Mouse (Mus musculus) layer of hippocampus, adult 9-10 months (tissue): Measurements from ENCODE around the gene Fam216a.
"Not testable (repeated sequence)": the region's sequence is repeated elsewhere in the genome, so short reads cannot be mapped to it uniquely, and the experiment has no call there.

Experiments used
- DNase-seq: peaks from one replicate; pipeline ENCODE4 v3.0.0; 2022; ENCODE audit warnings: low spot score

Fam216a gene

DNA sequence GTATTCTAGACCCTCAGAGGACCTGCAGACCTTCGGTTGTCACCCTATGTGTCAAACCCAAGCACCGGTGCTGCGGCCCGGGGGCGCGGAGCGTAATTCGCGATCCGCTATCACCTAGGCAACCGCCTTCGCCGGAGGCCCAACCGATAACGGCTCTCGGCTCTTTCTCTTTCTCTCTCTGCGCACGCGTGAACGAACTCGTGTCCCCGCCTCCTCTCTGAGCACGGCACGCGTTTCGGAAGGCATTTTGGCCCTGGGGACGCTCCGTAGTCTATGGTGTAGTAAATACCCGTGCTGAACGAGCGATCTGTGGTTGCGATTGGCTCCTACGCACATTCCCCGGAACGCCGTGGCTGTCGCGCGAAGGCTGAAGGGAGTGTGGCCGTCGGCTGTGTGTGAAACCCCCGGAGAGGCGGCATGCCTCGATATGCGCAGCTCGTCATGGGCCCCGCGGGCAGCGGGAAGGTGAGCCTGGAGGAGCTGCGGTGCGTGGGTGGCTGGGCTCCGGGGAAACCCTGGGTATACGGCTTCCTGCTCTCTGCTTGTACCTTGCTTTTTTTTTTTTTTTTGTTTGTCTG lies at the start of gene Fam216a:
Gene Fam216a (minus strand): TSS at position 173 of the 578 bp plus-strand sequence.
- peak; percentile 99 for DNase-seq

DNA sequence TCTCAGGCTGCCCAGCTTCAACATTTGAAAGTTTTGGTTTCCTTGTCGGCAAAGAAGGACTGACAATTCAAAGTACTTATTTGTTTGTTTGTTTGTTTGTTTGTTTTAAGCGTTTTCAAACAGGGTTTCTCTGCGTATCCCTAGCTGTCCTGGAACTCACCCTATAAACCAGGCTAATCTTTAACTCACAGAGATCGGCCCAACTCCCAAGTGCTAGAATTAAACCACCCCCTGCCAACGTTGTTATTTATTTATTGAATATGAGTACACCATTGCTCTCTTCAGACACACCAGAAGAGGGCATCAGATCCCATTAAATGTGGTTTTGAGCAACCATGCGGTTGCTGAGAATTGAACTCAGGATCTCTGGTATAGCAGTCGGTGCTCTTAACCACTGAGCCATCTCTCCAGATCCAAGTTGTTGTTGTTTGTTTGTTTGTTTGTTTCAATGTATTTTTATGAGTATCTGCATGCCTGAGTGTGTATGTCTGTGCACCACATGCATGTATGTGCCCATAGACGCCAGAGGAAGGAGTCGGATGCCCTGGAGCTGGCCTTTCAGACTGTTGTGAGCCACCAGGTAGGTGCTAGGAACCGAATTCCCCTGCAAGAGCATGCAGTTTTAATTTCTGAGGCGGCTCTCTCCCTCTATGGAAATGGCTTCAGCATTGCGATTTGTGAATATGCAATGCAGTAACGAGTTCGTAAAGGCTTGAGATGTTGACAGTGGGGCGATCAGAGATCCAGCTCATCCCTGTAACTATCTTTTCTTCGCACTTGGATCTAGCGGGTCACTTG lies 49.3 kb upstream of the Fam216a start, which contains the start of gene Anapc7:
Gene Anapc7 (plus strand): TSS at position 423 of the 798 bp plus-strand sequence.
- no peak for DNase-seq

DNA sequence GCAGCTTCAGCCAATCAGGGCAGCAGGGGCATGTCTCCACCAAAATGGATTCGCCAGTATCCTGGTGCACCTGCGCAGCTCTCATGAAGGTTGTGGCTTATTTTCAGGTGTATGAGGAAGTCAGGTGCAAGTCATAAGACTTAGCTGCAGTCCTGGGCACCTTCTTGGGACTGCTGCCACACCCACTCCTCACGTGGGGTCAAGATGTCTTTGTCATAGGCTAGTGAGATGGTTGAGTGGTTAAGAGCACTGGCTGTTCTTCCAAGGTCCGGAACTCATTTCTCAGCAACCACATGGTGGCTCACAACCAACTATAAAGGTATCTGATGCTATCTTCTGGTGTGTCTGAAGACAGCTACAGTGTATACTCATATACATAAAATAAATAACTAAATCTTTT lies 48.5 kb upstream of the Fam216a start:
- DNase-seq = not testable (repeated sequence)

DNA sequence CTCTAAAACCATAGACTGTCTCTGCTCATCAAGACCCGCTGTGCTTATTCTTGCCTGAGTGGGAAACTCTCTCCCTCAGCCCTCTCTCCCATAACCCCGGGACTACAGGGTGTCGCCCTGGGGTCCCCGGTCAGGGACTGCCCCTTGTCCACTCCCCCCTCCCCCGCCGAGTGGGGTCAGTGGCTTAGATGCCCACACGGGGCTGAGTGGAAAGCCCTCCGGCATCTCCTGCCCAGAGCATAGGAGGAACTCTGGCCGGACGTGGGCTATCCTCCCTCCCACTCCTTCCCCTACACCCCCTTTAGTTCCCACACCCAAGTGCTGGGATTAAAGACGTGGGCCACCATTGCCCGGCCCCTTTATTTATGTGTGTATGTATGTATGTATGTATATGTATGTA lies 43.3 kb upstream of the Fam216a start:
- no peak for DNase-seq

DNA sequence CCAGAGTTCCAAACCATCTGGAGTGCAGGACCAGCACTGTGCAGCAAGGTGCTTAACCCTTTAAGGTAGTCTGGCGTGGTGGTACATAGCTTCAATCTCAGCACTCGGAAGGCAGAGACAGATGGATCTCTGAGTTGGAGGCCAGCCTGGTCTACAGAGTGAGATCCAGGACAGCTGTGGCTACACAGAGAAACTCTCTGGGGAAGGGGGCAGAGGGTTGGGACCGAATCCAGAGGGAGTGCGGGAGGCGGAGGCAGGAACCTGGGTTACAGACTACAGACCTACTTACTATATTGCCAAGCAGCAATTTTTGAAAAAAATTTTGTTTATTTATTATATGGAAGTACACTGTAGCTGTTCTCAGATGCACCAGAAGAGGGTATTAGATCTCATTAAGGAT lies 42.2 kb upstream of the Fam216a start:
- no peak for DNase-seq

DNA sequence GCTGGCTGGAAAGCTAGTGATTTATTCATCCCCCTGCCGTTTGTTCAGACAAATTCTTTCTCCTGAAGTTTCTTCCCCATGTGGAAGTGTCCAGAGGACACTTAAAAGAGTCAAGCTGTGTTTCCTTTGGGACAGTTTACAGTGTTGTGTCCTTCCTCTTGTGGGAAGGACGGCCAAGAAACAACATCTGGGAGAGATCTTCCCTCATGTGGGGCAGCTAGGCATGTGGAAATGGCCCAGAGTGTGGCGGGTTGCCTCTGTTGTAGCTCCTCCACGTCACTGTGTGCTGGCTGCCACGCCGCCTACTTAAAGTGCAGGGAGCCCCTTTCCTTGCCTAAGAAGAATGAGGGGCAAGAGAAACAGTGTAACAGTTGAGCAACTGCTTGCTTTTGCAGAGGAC lies 40.7 kb upstream of the Fam216a start:
- no peak for DNase-seq

DNA sequence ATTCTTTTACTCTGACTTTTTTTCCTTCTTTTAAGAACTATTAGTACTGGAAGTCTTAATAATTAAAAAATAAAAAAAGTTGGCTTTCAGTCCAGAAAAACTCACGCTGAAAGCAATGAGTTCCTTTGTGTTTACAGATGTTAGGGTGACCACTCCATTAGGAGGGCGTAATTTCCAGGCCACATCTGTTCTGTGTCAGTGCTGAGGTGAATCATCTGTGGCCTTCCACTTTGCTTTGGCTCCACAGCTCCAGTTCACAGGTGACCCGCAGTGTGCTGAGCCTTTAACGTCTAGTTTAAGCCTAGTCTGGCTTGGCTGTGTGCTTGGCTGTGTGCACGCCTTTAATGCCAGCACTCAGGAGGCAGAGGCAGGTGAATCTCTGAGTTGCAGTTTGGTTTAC lies 39.7 kb upstream of the Fam216a start:
- no peak for DNase-seq

DNA sequence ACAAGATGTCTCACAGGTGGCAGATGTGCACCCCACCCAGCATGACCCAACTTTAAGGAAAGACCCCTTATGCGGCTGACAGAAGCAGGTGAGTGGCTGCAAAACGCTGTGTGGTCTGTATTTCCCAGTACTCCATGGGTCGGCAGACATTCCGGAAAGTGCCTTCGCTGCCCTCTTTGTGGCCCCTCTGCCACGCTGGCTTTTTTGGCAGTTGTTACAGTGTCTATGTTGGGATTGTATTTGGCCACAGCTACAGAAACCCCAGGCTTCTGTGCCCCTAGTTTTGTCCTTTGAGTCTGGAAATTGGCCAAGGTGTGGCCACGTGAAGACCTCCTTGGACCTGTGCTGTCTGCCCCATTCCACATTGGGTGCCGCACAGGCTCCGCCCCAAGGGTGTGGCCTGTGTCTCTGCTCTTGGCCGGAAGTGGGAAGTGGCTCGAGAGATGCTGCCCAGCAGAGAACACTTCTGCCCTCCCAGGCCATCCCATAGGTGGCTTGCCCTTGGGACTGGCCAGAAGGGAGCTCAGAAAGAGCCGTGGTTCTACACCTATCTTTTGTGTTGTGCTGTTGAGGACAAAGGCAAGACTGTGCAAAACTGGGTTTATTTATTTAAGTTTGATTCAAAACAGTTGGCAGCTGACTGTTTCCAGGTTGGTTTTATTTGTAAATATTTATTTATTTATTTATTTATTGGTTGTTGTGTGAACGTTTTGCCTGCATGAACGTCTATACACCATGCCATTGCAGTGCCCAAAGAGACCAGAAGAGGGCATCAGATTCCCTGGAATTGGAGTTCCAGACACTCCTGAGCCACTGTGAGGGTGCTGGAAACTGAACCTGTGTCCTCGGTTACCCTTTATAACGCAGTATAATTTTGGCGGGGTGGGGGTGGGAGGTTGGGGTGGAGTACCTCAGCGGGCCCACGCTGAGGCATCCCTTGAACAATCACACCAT lies 37.8 kb upstream of the Fam216a start:
- no peak for DNase-seq

DNA sequence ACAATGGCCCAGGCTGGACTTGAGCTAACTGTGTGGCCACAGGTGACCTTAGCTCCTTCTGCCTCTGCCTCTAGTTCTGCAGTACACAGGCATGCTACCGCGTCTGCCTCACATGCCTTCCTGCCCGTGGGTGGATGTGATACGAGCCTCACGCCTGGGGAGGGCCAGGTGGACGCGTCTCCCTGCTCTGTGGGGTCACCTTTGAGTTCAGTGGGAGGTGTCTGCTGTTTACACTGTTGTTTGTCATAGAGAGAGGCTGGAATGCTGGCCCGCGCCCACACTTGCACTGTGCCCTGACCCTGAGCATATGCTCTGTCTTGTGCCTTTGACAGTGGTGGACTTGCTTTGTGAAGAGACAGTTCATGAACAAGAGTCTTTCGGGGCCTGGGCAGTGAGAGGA lies 33.4 kb upstream of the Fam216a start:
- no peak for DNase-seq

DNA sequence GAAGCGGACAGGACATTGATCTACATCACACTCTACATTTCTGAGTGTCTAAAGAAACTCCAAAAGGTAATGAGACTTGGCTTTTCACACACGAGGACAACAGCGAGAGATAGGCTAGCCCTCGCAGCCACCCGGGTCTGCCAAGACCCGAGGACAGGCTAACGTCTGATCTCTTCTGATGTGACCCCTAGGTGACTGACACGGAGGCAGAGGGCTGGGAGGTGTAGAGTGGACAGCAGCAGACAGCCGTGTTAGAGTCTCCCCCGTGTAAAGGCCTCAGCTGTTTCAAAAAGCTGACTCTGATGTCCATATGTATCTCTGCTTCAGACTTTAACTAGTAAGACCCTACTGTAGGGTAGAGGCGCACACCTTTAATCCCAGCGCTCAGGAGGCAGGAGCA lies 31.2 kb upstream of the Fam216a start:
- DNase-seq = no peak

DNA sequence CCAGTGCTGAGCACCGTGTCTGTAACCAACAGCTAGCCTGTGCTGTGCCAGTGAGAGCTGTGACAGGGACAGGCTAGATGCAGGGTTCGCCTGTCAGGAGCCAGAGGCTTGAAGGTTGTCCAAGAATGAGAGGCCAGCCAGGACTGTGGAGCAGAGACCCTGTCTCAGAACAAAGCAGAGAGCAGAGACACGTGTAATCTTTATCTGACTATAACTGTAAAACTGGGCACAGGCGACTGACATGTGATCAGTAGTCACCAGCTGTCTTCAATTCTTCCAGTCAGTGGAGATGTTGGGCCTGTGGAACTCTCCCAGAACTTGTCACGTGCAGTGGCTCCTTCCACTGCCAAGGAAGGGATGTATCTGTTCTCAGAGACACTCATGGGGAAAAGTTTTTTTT lies 30.6 kb upstream of the Fam216a start:
- DNase-seq = no peak

DNA sequence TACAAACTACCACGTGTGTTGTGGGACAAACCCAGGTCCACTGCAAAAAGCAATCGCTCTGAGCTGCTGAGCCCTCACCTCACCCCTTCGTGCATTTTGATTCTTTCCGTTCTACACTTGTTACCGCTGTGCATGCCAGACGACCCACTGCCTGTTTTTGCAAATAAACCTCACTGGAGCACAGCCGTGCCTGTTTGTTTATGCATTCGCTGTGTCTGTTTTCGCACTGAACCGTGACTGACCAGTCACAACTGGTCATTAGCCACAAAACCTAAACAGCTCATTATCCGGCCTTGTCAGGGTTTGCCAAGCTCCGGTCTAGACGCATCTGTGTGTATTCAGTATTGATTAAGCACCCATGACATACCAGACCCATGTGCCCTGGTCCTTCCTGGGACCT lies 30.0 kb upstream of the Fam216a start:
- no peak for DNase-seq

DNA sequence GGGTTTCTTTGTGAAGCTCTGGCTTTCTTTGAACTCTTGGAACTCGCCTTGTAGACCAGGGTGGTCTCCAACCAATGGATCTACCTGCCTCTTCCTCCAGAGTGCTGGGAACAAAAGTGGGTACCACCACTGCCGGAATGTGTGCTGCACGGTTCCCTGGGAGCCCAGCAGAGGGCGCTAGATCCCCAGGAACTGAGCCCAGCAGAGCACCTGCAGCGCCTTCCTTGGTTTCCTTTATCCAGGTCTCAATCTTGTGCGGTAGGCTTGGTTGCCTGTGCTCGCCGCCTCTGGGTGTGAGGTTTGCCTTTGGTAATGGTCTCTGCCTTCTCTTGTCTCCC lies 29.1 kb upstream of the Fam216a start:
- no peak for DNase-seq

DNA sequence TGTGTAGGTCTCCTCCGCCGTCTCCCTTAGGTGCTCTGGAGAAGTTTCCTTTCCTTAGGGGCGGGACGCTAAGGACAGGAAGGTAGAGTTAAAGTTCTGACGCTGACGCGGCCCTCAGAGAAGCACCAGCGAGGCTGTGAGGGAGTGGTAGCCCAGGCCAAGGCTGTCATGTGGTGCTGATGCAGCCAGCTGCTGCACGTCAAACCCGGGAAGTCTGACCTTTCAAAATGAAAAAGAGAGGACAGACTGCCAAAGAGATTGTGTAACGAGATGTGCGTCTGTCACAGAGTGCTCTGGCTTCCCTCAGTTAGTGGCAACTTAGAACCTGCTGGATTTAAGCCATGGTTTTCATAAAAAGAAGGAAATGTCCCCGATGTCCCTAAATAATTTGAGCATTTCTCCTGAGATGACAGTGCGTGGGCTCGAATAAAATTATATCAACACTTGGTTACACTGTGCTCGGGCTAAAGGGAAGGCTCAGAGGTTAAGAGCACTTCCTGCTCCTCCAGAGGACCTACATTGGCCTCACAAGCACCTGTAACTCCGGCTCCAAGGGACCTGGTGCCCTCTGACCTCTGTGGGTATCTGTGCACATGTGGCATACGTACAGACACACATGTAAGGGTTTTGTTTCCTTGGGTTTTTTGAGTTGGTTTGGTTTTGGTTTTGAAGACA lies 28.6 kb upstream of the Fam216a start:
- DNase-seq = no peak

DNA sequence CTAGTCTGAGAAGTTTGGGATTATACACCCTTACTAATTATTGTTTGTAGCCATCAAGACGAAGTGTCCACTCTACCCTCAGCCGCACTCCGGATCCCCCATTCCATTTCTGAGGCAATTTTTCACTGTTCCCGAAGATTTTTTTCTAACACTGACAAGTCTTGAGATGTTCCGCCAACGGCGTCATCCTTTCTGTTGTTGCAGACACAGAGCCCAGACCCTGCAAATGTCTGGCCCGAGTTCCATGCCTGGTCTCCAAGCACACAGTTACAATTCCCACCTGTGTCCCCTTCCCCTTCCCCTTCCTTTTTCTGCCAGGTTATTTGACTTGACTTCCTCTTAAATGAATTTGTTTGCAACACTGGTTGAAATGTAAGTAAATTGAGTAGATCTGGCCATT lies 27.7 kb upstream of the Fam216a start:
- DNase-seq = no peak

DNA sequence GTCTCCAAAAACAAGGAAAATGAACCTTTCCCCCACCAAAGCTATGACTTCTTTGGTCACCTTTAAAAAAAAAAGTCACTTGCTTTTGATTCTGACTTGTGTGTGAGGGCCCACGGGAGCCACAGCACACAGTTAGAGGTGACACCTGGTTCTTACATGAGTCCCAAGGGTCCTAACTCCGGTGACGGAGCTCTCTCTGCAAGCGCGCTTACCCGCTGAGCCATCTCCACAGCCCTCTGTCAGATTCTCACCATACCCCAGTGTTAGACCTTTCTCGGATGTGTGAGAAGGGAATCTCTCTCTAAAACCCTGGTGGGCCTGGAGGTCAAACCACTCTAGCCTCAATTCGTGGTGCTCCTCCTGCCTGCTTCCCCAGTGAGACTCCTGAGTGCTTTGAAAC lies 25.3 kb upstream of the Fam216a start:
- DNase-seq = no peak

DNA sequence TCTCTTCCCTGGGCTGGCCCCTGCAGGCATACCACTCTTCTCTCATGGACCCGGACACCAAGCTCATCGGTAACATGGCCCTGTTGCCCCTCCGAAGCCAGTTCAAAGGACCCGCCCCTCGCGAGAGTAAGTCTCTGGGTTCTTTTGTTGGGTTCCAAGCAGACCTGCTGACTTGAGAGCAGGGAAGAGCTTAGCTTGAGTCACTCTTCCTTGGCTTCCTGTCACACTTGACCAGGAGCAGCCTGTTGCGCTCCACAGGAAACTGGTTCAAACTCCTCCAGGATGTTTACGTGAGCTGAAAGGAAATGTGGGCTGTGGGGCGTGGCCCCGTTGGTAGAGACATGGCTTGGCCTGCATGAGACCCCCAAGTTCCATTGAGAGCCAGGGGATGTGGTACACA lies 24.6 kb upstream of the Fam216a start:
- no peak for DNase-seq

DNA sequence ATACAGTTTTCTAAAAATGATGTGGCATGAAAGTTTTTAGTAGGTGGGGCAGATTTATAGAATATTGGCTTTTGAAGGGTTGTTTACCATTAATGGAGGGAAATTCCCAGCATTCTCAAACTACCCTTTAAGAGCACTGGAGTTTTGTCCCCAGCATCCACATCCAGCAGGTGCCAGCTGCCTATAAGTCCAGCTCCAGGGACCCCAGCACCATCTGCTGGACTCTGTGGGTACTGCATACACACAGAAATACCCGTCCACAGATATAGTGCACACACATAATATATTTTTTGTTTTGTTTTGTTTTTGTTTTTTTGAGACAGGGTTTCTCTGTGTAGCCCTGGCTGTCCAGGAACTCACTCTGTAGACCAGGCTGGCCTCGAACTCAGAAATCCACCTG lies 21.7 kb upstream of the Fam216a start:
- DNase-seq = no peak

DNA sequence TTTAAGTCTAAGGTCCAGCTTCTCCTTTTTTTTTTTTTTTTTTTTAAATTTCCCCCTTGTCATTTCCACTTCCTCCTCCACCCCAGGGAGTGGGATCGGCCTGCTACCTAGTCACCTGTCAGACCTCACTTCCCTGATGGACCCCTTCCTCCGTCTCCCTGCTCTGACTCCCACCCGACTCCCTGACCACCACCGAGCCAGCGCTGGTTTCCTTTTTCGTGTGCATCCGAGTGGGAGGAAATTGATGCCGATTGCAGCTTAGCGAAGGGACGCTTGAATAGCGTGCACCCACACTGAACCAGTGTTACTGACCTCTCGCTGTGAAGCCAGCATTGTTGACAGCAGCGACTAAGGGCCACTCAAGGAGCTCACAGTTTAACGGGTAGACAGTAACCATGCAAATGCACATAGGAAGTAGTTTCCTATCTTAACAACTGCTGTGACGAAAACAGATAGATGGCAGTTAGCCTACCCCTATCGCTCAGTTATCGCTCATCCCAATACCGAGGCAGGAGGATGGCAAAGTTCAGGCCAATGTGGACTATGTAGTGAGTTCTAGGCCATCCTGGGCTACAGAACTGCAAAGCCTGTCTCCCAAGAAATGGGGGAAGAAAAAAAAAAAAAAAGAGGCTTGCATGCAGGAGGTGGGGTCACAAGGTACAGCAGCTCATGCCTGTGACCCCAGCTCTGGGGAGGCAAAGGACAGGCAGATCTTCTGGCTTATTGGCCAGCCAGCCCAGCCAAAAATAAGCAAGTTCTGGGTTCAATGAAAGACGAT lies 20.3 kb upstream of the Fam216a start:
- DNase-seq = no peak

DNA sequence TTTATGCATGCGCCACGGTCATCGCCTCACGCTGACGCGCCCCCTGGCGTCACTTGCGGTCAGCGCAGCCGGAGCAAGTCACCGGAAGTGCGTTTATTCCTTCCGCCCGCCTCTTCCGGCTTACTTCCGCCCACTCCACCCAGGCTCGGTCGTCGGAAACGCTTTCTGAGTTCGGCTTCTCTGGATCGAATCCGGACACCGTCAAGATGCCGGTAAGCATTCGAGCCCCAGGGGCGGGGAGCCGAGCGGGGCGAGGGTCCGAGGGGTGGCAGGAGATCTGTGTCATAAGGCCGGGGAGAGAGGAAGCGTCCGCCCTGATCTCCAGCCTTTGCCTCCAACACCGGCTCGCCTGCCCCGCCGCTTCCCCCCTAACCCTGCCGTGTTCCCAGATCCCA lies 19.6 kb upstream of the Fam216a start, which contains the start of gene Arpc3:
Gene Arpc3 (plus strand): TSS at position 93 of the 395 bp plus-strand sequence.
- DNase-seq = peak; percentile 69

DNA sequence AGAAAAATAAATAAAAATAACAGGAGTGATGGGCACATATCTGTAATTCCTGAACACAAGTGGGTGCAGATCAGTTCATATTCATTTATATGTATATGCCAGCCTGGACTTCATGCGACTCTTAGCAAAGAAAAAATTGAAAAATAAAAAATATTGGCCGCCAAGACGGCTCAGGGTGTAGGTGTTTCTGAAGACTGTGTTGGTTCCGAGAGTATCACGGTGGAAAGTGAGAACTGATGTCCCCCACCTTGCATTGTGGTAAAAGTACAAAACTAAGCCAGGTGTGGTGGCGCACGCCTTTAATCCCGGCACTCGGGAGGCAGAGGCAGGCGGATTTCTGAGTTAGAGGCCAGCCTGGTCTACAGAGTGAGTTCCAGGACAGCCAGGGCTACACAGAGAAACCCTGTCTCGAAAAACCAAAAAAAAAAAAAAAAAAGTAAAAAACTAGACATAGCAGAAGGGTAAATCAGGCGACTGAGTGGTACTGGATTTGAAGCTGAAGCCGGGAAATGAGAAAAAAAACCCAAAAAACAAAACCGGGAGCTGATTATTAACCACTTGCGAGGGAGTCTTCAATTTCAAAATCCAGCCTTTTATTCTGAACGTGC lies 19.1 kb upstream of the Fam216a start:
- no peak for DNase-seq
